Mouse (Mus musculus) liver, adult 2 months (tissue): Measurements from ENCODE around the gene Dok3. TPM values are rescaled to one million over a fixed set of nuclear protein-coding genes. Genes with fewer than 3 reads are reported as not detected.
A peak's percentile ranks its signal among the peaks of the same experiment; 100 is the strongest.
"Not testable (repeated sequence)": the region's sequence is repeated elsewhere in the genome, so short reads cannot be mapped to it uniquely, and the experiment has no call there.

Experiments
- DNase-seq: peaks from one replicate; pipeline ENCODE4 v3.0.0-alpha.2; 2011; ENCODE audit warnings: low read depth, low spot score; ENCODE audit errors: extremely low read depth
- H3K27ac ChIP-seq: fragments of 200-500 bp; replicated peaks from 2 replicates; pipeline ENCODE4 v1.5.1; 2012; ENCODE audit warnings: low read depth, mild to moderate bottlenecking, control low read depth, inconsistent platforms, low read length; ENCODE audit not compliant: insufficient read depth
- H3K27me3 ChIP-seq: fragments of 200-500 bp; 2 replicates; pipeline ENCODE4 v1.6.1; 2012; ENCODE audit warnings: mild to moderate bottlenecking, moderate library complexity, low read length, inconsistent platforms; ENCODE audit not compliant: control insufficient read depth, insufficient read depth
- H3K36me3 ChIP-seq: fragments of 200-500 bp; 2 replicates; pipeline ENCODE4 v1.6.1; 2012; ENCODE audit warnings: low read length, inconsistent platforms; ENCODE audit not compliant: control insufficient read depth, insufficient read depth
- H3K4me1 ChIP-seq: fragments of 200-500 bp; 2 replicates; pipeline ENCODE4 v1.6.1; 2011; ENCODE audit warnings: low read length; ENCODE audit not compliant: control insufficient read depth, insufficient read depth
- H3K4me3 ChIP-seq: fragments of 200-500 bp; 2 replicates; pipeline ENCODE4 v1.5.1; 2011; ENCODE audit warnings: low read depth, mild to moderate bottlenecking, control low read depth, low read length, moderate library complexity; ENCODE audit not compliant: insufficient read depth
- H3K79me2 ChIP-seq: fragments of 200-500 bp; 2 replicates; pipeline ENCODE4 v1.6.1; 2012; ENCODE audit warnings: inconsistent platforms, mild to moderate bottlenecking, low read length, moderate library complexity; ENCODE audit not compliant: control insufficient read depth, insufficient read depth
- H3K9ac ChIP-seq: fragments of 200-500 bp; 2 replicates; pipeline ENCODE4 v1.6.1; 2012; ENCODE audit warnings: low read depth, mild to moderate bottlenecking, control low read depth, inconsistent platforms, low read length
- CTCF ChIP-seq: fragments of 200-500 bp; IDR thresholded peaks from 2 replicates; pipeline ENCODE4 v1.5.1; 2011; ENCODE audit warnings: low read depth, low read length, control low read depth
- POLR2A ChIP-seq: fragments of 200-500 bp; IDR thresholded peaks from 2 replicates; pipeline ENCODE4 v1.6.1; 2011; ENCODE audit warnings: low read length, control low read depth; ENCODE audit not compliant: insufficient read depth; ENCODE audit errors: extremely low read depth
- WGBS: fragments of 180-500 bp; shearing (Covaris S2); methylation state at CpG from one replicate; pipeline ENCODE4 v1.1.7; 2018; 5-methylcytosine and 5-hydroxymethylcytosine counted together
- polyA plus RNA-seq: library from polyadenylated mRNA; depleted of rRNA; stranded (reverse); fragments of >200 nt; gene quantifications from 2 replicates; pipeline ENCODE4 v1.2.3, GENCODE M21; 2012
- total RNA-seq: library from RNA; depleted of rRNA; stranded (reverse); fragments of >200 nt; gene quantifications from 2 replicates; pipeline ENCODE4 v1.2.3, GENCODE M21; 2014

Gene Dok3
- total and polyA plus RNA-seq, 2 experiments: 0.46 to 5.2 TPM

DNA sequence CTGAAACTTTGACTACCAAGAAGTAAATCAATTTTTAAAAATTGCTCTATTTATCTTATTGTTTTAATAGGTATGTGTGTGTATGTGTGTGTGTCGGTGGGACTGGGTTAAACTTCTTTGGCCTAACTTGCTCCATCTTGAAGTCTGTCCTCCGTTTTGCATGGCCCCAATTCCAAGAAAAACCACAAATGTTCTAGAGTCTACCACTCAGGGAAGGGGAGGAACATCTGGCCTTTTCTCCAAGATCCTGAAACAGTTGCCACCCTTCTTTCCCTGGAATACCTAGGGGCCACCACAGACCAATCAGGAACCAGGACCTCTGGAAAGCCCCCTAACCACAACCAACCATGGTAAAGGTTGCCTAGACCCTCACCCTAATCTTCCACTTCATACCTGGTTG, 42.9 kb upstream of the Dok3 start:
- Histone ChIP-seq H3K27ac (no peak overlapping the region), H3K79me2 (peaks cover 25% of the 10 kb centered on the region), H3K27me3 (no peaks in the 10 kb centered on the region), H3K4me3 (no peak overlapping the region), H3K4me1 (peaks cover 6% of the 10 kb centered on the region), H3K9ac (no peak overlapping the region), H3K36me3 (no peaks in the 10 kb centered on the region; the same call in 1 of the 2 replicates)
- TF ChIP-seq POLR2A (no peak), CTCF (no peak)
- DNase-seq: no peak
- 90% methylated on average over 2 of the region's 2 CpGs for WGBS

DNA sequence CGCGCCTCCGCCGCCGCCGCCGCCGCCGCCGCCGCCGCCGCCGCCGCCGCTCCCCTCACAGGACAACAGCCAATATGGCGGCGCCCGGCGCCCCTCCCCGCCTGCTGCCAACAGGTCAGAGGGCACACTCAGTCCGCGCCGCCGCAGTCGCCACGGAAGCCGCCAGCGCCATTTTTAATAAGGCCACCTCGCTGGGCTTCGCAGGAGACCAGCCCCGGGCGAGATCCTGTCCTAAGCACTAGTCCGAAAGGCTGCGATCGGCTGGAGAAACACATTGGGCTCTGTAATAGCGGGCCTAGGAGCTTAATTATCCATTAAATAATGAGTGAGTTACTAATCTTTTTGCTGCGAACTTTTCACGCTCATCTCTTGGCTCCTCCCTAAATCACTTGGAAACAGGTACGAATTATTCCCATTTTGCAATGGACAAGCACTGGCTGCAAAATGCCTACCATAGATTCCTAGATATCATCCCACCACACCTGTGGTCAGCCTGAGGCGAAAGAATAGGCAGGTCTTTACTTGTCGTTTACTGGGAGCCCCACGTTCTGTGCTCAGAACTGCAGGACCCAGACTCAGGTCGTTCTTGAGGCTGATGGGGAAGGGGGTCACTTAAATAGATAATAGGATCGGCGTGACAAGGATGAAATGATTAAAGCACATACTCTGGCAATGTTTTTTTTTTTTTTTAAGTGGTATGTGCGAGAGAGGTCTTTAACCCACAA, 42.1 kb upstream of the Dok3 start, which contains the start of gene Fam193b:
Fam193b (minus strand) TSS at position 94 of the 725 bp plus-strand sequence.
- peak within 1 kb of the TSS; percentile 57 for H3K27ac ChIP-seq
- WGBS: 3% methylated on average over 47 of the region's 47 CpGs
- H3K27me3 ChIP-seq: no peaks in the 10 kb centered on the region

DNA sequence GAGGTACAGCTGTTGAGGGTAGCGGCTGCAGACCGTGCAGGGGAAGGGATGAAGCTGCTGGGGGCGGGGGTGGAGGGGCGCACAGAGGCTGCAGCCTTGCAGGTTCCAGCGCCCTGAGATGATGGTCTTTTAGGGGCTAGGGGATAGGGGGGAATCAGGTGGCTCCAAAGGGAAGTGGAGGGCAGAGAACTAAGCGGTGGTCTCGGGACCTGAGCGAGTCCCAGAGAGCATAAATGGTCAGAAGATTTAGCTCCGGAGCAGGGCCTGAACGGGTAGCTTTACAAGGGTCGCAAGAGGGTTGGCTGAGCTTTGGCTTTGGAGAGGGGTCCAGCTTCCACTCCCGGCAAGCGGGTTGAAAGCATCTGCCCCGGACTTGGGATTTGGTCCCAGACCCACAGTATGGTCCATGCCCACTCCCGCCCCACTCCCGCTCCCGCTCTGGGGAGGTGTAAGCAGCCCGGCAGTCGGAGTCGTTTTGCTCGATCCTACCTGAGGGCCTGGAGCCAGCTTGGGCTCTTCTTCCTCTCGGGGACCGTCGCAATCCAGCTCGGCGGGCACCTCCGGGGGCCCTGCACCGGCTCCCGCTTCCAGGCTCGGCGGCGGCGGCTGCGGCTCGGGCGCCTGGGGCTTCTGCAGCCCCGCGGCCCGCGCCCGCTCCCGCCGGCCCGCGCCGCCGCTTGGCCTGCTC, 41.3 kb upstream of the Dok3 start:
- Histone ChIP-seq H3K4me3 (peak overlapping the region; percentile 90), H3K27ac (peak overlapping the region; percentile 31; the same call in 1 of the 2 replicates), H3K9ac (peak overlapping the region; percentile 96), H3K36me3 (peaks cover 1% of the 10 kb centered on the region; the same call in 1 of the 2 replicates), H3K79me2 (peaks cover 26% of the 10 kb centered on the region), H3K4me1 (peaks cover 6% of the 10 kb centered on the region), H3K27me3 (no peaks in the 10 kb centered on the region)
- WGBS: 3% methylated on average over 42 of the region's 47 CpGs
- no peak for TF ChIP-seq POLR2A
- no peak for TF ChIP-seq CTCF
- DNase-seq: peak; percentile 13

More for the DNA sequence above, 42.1 kb upstream of the Dok3 start, which contains the start of gene Fam193b:
- peak; percentile 68 for DNase-seq
- Histone ChIP-seq H3K4me1 (peaks cover 6% of the 10 kb centered on the region), H3K9ac (peak within 1 kb of the TSS; percentile 96), H3K36me3 (peaks cover 1% of the 10 kb centered on the region; the same call in 1 of the 2 replicates), H3K79me2 (peaks cover 26% of the 10 kb centered on the region), H3K4me3 (peak within 1 kb of the TSS; percentile 90)
- TF ChIP-seq CTCF (no peak), POLR2A (0 out of 2 replicates have a peak, but pooled peaks have one; percentile 17)

DNA sequence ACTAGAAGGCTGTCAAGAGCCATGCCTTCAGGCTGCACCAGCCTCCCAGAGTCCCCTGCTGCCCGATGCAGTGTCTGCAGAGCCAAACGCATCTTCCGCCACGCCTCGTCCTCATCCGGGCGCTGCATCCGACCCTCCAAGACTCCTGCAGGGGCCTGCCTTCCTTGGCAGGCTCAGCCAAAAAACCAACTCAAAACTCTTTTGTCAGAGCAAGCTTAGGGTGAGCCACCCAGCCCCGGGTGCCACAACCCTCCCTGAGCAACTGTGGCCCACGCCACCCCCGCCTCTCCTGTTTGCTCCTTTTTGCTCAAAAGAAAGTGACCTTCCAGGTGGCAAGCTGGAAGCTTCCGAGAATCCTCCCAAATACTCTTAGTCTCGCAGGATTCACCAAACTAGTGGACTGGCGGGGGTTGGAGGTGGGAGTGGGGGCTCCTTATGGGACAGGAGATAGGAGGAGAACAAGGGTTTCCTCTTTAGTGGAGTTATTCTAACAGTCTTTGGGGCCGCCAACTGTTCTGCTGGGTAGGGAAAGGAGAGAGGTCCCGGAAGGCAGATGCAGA, 40.7 kb upstream of the Dok3 start:
- peaks cover 6% of the 10 kb centered on the region for H3K4me1 ChIP-seq
- peaks cover 26% of the 10 kb centered on the region for H3K79me2 ChIP-seq
- 51% methylated on average over 16 of the region's 16 CpGs for WGBS
- H3K4me3 ChIP-seq: peak overlapping the region; percentile 90
- TF ChIP-seq POLR2A: no peak
- no peak for TF ChIP-seq CTCF
- peak overlapping the region; percentile 96 for H3K9ac ChIP-seq
- no peak for DNase-seq
- no peaks in the 10 kb centered on the region for H3K27me3 ChIP-seq
- H3K27ac ChIP-seq: no peak overlapping the region
- peaks cover 4% of the 10 kb centered on the region; the same call in 1 of the 2 replicates for H3K36me3 ChIP-seq

DNA sequence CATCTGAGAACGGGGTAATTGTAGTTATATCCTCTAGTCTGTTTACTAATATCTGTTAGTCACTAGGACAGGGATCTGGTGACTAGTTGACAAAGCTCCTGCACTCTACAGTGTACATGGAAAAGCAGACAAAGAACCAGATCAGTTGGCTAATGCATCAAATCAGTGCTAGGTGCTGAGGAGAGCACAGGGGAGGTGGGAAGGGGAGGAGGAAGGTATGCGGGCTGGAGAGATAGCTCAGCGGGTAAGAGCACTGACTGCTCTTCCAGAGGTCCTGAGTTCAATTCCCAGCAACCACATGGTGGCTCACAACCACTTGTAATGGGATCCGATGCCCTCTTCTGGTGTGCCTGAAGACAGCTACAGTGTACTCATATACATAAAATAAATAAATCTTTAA, 39.4 kb upstream of the Dok3 start:
- H3K79me2 ChIP-seq: peaks cover 26% of the 10 kb centered on the region
- H3K4me3 ChIP-seq, DNase-seq, H3K9ac ChIP-seq, H3K27me3 ChIP-seq, H3K36me3 ChIP-seq, H3K4me1 ChIP-seq, H3K27ac ChIP-seq: not testable (repeated sequence)
- WGBS: 87% methylated on average over 4 of the region's 4 CpGs
